Mouse (Mus musculus) ES-Bruce4 (cell line): ENCODE measurements around the gene Dab2ip.

Experiments
- CTCF ChIP-seq: IDR thresholded peaks from one replicate; pipeline ENCODE4 v1.8.1; 2011; ENCODE audit warnings: low read depth, low read length
- EP300 ChIP-seq: IDR thresholded peaks from 2 replicates; pipeline ENCODE4 v1.6.1; 2011; ENCODE audit warnings: low read depth, low read length; ENCODE audit not compliant: insufficient read depth
- POLR2A ChIP-seq: IDR thresholded peaks from one replicate; pipeline ENCODE4 v1.8.1; 2011; ENCODE audit warnings: low read length; ENCODE audit not compliant: insufficient read depth

DNA sequence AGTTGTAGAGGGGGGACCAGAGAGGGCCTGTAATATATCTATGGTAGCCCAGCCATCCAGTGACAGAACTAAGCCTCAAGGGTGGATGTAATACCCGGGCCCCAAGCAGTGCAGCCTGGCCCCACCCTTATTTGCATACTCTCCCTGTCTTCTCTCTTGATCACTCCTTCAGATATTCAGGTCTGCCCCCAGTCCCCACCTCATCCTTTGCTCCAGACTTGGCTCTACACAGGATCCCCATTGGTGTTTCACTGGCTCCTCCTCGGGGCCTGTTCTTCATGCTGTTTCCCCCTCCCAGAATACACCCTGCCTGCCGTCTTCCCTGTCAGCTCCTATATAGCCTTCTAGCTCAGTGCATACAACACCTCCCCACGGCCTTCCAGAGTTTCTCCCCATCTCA is 57.3 kb downstream of the Dab2ip start:
- TF ChIP-seq POLR2A (no peak), CTCF (no peak), EP300 (no peak)
